Mouse (Mus musculus) hindbrain, embryonic 10.5 days (tissue): Measurements from ENCODE around the gene Card14. TPM values are rescaled to one million over a fixed set of nuclear protein-coding genes. Genes with fewer than 3 reads are reported as not detected.

Source experiments
- microRNA counts: library from miRNA; unstranded; fragments of <30 nt; microRNA quantifications from one replicate; lab custom pipeline; 2017
- polyA plus RNA-seq: library from polyadenylated mRNA; unstranded; fragments of >200 nt; fragmentation: Nextera tagmentation; extraction: Ambion mirVana; gene quantifications from 2 replicates; pipeline ENCODE4 v1.2.1, GENCODE M21; 2016

The Card14 gene
- polyA plus RNA-seq, 1 experiment from 2014 or later: 0.04 TPM

MicroRNAs encoded within 50 kb of the gene (microRNA counts, 519-probe panel; counts per million panel counts)
- 1,255 counts per million, percentile 77 among the panel's probes with 10 or more counts for microRNA mmu-miR-1932 (lab: Ali Mortazavi, UCI)

Other genes starting within 250 kb of the Card14 start
- gene Cbx4, start 221.5 kb upstream of the Card14 start, polyA plus RNA-seq: 4.4 and 8.2 TPM in 2 replicates
- gene Tbc1d16, start 79.3 kb upstream of the Card14 start, polyA plus RNA-seq: 29.5 and 37.9 TPM in 2 replicates
- 20.0 and 21.3 TPM in 2 replicates for gene Ccdc40, start 79.2 kb upstream of the Card14 start, polyA plus RNA-seq
- 28.3 and 35.5 TPM in 2 replicates for gene Gaa, start 39.9 kb upstream of the Card14 start, polyA plus RNA-seq
- 458 and 477 TPM in 2 replicates for gene Eif4a3, start 7.7 kb upstream of the Card14 start, polyA plus RNA-seq
- 6.8 and 7.1 TPM in 2 replicates for gene Sgsh, start 47.8 kb downstream of the Card14 start, polyA plus RNA-seq
- gene Slc26a11, start 47.8 kb downstream of the Card14 start, polyA plus RNA-seq: 6.1 and 7.8 TPM in 2 replicates
- 1.5 and 1.8 TPM in 2 replicates for gene Rnf213, start 85.3 kb downstream of the Card14 start, polyA plus RNA-seq
- 21.4 and 23.4 TPM in 2 replicates for gene Endov, start 183.6 kb downstream of the Card14 start, polyA plus RNA-seq
- gene Nptx1, start 240.0 kb downstream of the Card14 start, polyA plus RNA-seq: 3.2 and 9.7 TPM in 2 replicates